In genomic region chr7:6283451-6284075, GRCm38 (mm10) we compare ENCODE assay signal across 8 mouse cellular contexts. TPM values are rescaled to one million over a fixed set of nuclear protein-coding genes. Genes with fewer than 3 reads are reported as not detected.
DNase-seq lines count a peak whose midpoint lies in the region; ATAC-seq and TF ChIP-seq lines count a peak whose summit lies in the region.

No protein-coding gene starts in this region.

- H3K4me1 ChIP-seq in bone marrow, adult 2 months (ENCODE audit: control insufficient read depth, insufficient read depth, low read length), result no peaks in the 10 kb centered on the region; the same call in 1 of the 2 replicates
- H3K4me1 ChIP-seq in embryonic facial prominence, embryonic 15.5 days, result peaks cover 13% of the 10 kb centered on the region
- H3K4me1 ChIP-seq in heart, embryonic 10.5 days, result peaks cover 12% of the 10 kb centered on the region
- H3K4me1 ChIP-seq in kidney, embryonic 15.5 days, result peaks cover 19% of the 10 kb centered on the region

- WGBS in bone marrow, adult 2 months, result under 1% methylated on average over 23 of the region's 23 CpGs
- under 1% methylated on average over 23 of the region's 23 CpGs for WGBS in embryonic facial prominence, embryonic 15.5 days
- 2% methylated on average over 23 of the region's 23 CpGs for WGBS in heart, embryonic 10.5 days
- WGBS in kidney, embryonic 15.5 days, result 2% methylated on average over 23 of the region's 23 CpGs

- ATAC-seq in embryonic facial prominence, embryonic 15.5 days (ENCODE audit: insufficient number of reproducible peaks, low FRiP score, low TSS enrichment, low read depth), result peak; percentile 67
- peak; percentile 76 for ATAC-seq in kidney, embryonic 15.5 days (replicated peaks; ENCODE audit: low FRiP score)
- peak; percentile 60 for ATAC-seq in monocyte, adult 5-6 weeks (replicated peaks; ENCODE audit: insufficient number of reproducible peaks, low FRiP score, low TSS enrichment, poor library complexity, severe bottlenecking)

- peak overlapping the region; percentile 51 for H3K9ac ChIP-seq in embryonic facial prominence, embryonic 15.5 days
- H3K9ac ChIP-seq in kidney, embryonic 15.5 days, result peak overlapping the region; percentile 51

- H3K4me2 ChIP-seq in embryonic facial prominence, embryonic 15.5 days (replicated peaks), result peak overlapping the region; percentile 63
- peak overlapping the region; percentile 61 for H3K4me2 ChIP-seq in kidney, embryonic 15.5 days

- TF ChIP-seq CTCF in bone marrow, adult 2 months (IDR thresholded peaks at IDR 0.05; ENCODE audit: control insufficient read depth, insufficient read depth, low read length), result peak; percentile 55; the same call in 1 of the 2 replicates

- H3K9me3 ChIP-seq in embryonic facial prominence, embryonic 15.5 days (replicated peaks), result no peaks in the 10 kb centered on the region
- peaks cover 2% of the 10 kb centered on the region; the same call in 1 of the 2 replicates for H3K9me3 ChIP-seq in heart, embryonic 10.5 days
- no peaks in the 10 kb centered on the region for H3K9me3 ChIP-seq in kidney, embryonic 15.5 days (replicated peaks)

- H3K27me3 ChIP-seq in embryonic facial prominence, embryonic 15.5 days, result no peaks in the 10 kb centered on the region
- no peaks in the 10 kb centered on the region for H3K27me3 ChIP-seq in heart, embryonic 10.5 days (ENCODE audit: insufficient read depth, poor library complexity, severe bottlenecking)
- H3K27me3 ChIP-seq in kidney, embryonic 15.5 days, result no peaks in the 10 kb centered on the region

- no peaks in the 10 kb centered on the region for H3K36me3 ChIP-seq in embryonic facial prominence, embryonic 15.5 days
- no peaks in the 10 kb centered on the region for H3K36me3 ChIP-seq in heart, embryonic 10.5 days
- no peaks in the 10 kb centered on the region for H3K36me3 ChIP-seq in kidney, embryonic 15.5 days

- peak overlapping the region; percentile 46 for H3K27ac ChIP-seq in bone marrow, adult 2 months (ENCODE audit: control insufficient read depth, insufficient read depth, low read depth, low read length, poor library complexity)
- peak overlapping the region; percentile 96 for H3K27ac ChIP-seq in embryonic facial prominence, embryonic 15.5 days (replicated peaks)
- peak overlapping the region; percentile 85 for H3K27ac ChIP-seq in heart, embryonic 10.5 days
- H3K27ac ChIP-seq in kidney, embryonic 15.5 days, result peak overlapping the region; percentile 87

- H3K4me3 ChIP-seq in bone marrow, adult 2 months (replicated peaks; ENCODE audit: control insufficient read depth, low read depth, low read length), result peak overlapping the region; percentile 75
- H3K4me3 ChIP-seq in embryonic facial prominence, embryonic 15.5 days (replicated peaks), result peak overlapping the region; percentile 63
- H3K4me3 ChIP-seq in heart, embryonic 10.5 days, result peak overlapping the region; percentile 64
- H3K4me3 ChIP-seq in kidney, embryonic 15.5 days (replicated peaks), result peak overlapping the region; percentile 57

- TF ChIP-seq POLR2A in bone marrow, adult 2 months (IDR thresholded peaks at IDR 0.05; ENCODE audit: borderline replicate concordance, control insufficient read depth, low read depth, low read length), result no peak

- DNase-seq in A20 (ENCODE audit: low read depth, low spot score) (peak; percentile 94), liver (peak; percentile 80)
- peak; percentile 93 for DNase-seq in heart, embryonic 10.5 days (ENCODE audit: low spot score)
- peak; percentile 70 to 82 for DNase-seq in spleen, postnatal 4 days (ENCODE audit: low spot score in 2 of 2)

RNA-seq across cellular contexts. Expression of gene Zfp667, which starts 2.8 kb away (rescaled TPM):
- 1.2 TPM in 1 of 2 replicates, not detected in the other for polyA plus RNA-seq in bone marrow, adult 2 months (2011; ENCODE audit: insufficient read depth, insufficient read length, low replicate concordance, missing spikeins)
- polyA plus RNA-seq in embryonic facial prominence, embryonic 15.5 days (2015; fragmentation: Nextera tagmentation; extraction: Ambion mirVana), result 11.5 and 11.6 TPM in 2 replicates
- 3.4 and 4.1 TPM in 2 replicates for polyA plus RNA-seq in heart, embryonic 10.5 days (2016; fragmentation: Nextera tagmentation; extraction: Ambion mirVana)
- 5.9 and 6.3 TPM in 2 replicates for polyA plus RNA-seq in kidney, embryonic 15.5 days (2015; fragmentation: Nextera tagmentation; extraction: Ambion mirVana)
- 1.3 to 5.0 TPM (median 2.3 TPM) in 3 replicates for total RNA-seq in monocyte, adult 5-6 weeks (2017)

RNA-seq across cellular contexts. Expression of gene Epp13, which starts 31.1 kb away (rescaled TPM):
- not detected in 2 replicates for polyA plus RNA-seq in bone marrow, adult 2 months (2011; ENCODE audit: insufficient read depth, insufficient read length, low replicate concordance, missing spikeins)
- not detected in 2 replicates for polyA plus RNA-seq in embryonic facial prominence, embryonic 15.5 days (2015; fragmentation: Nextera tagmentation; extraction: Ambion mirVana)
- not detected in 2 replicates for polyA plus RNA-seq in heart, embryonic 10.5 days (2016; fragmentation: Nextera tagmentation; extraction: Ambion mirVana)
- not detected in 2 replicates for polyA plus RNA-seq in kidney, embryonic 15.5 days (2015; fragmentation: Nextera tagmentation; extraction: Ambion mirVana)
- not detected in 3 replicates for total RNA-seq in monocyte, adult 5-6 weeks (2017)

RNA-seq across cellular contexts. Expression of gene Zfp583, which starts 47.5 kb away (rescaled TPM):
- polyA plus RNA-seq in bone marrow, adult 2 months (2011; ENCODE audit: insufficient read depth, insufficient read length, low replicate concordance, missing spikeins), result 1.0 TPM in 1 of 2 replicates, not detected in the other
- 5.9 and 6.2 TPM in 2 replicates for polyA plus RNA-seq in embryonic facial prominence, embryonic 15.5 days (2015; fragmentation: Nextera tagmentation; extraction: Ambion mirVana)
- polyA plus RNA-seq in heart, embryonic 10.5 days (2016; fragmentation: Nextera tagmentation; extraction: Ambion mirVana), result 4.9 and 5.3 TPM in 2 replicates
- 5.1 and 6.2 TPM in 2 replicates for polyA plus RNA-seq in kidney, embryonic 15.5 days (2015; fragmentation: Nextera tagmentation; extraction: Ambion mirVana)
- 1.3 to 1.9 TPM in 2 of 3 replicates, not detected in the other for total RNA-seq in monocyte, adult 5-6 weeks (2017)

RNA-seq across cellular contexts. Expression of gene Gm3854, which starts 60.0 kb away (rescaled TPM):
- polyA plus RNA-seq in bone marrow, adult 2 months (2011; ENCODE audit: insufficient read depth, insufficient read length, low replicate concordance, missing spikeins), result not detected in 2 replicates
- polyA plus RNA-seq in embryonic facial prominence, embryonic 15.5 days (2015; fragmentation: Nextera tagmentation; extraction: Ambion mirVana), result 1.8 and 1.9 TPM in 2 replicates
- polyA plus RNA-seq in heart, embryonic 10.5 days (2016; fragmentation: Nextera tagmentation; extraction: Ambion mirVana), result 1.8 and 2.4 TPM in 2 replicates
- polyA plus RNA-seq in kidney, embryonic 15.5 days (2015; fragmentation: Nextera tagmentation; extraction: Ambion mirVana), result 2.3 and 2.4 TPM in 2 replicates
- 0.19 TPM in 1 of 3 replicates, not detected in the others for total RNA-seq in monocyte, adult 5-6 weeks (2017)

Comparison
In these comparisons a context has a peak if more than half of its experiments do, and no peak if none do; other contexts are left out.
1. Peak in every context shown above with its lines: DNase-seq, ATAC-seq, H3K4me3 ChIP-seq and H3K27ac ChIP-seq.
2. H3K27ac ChIP-seq: peak in every context shown above with its lines; median percentile 96 in embryonic facial prominence, embryonic 15.5 days; 87 in kidney, embryonic 15.5 days; 85 in heart, embryonic 10.5 days; 46 in bone marrow, adult 2 months.